Mouse (Mus musculus): ENCODE measurements around the gene Gm9936.
A peak's percentile ranks its signal among the peaks of the same experiment; 100 is the strongest.

Gm9936 gene

GRCm38 (mm10) chr5:114827427-114827826 is 31.1 kb downstream of the Gm9936 start:
- TF ChIP-seq CTCF (conservative IDR thresholded peaks at IDR 0.05; ENCODE audit: low read length) (no peak), NANOG (IDR thresholded peaks at IDR 0.05; ENCODE audit: borderline replicate concordance, low read length) (no peak), POU5F1 (IDR thresholded peaks at IDR 0.05; ENCODE audit: borderline replicate concordance, low read length) (no peak)
- Histone ChIP-seq H3K9me3 (ENCODE audit: low read length) (peaks cover 5% of the 10 kb centered on the region), H3K4me3 (replicated peaks; ENCODE audit: low read length) (no peak overlapping the region), H3K4me1 (replicated peaks; ENCODE audit: low read depth, low read length) (peaks cover 29% of the 10 kb centered on the region), H3K36me3 (ENCODE audit: insufficient read depth, low read length) (peaks cover 4% of the 10 kb centered on the region), H3K27me3 (ENCODE audit: insufficient read depth, low read length) (no peaks in the 10 kb centered on the region)

DNA sequence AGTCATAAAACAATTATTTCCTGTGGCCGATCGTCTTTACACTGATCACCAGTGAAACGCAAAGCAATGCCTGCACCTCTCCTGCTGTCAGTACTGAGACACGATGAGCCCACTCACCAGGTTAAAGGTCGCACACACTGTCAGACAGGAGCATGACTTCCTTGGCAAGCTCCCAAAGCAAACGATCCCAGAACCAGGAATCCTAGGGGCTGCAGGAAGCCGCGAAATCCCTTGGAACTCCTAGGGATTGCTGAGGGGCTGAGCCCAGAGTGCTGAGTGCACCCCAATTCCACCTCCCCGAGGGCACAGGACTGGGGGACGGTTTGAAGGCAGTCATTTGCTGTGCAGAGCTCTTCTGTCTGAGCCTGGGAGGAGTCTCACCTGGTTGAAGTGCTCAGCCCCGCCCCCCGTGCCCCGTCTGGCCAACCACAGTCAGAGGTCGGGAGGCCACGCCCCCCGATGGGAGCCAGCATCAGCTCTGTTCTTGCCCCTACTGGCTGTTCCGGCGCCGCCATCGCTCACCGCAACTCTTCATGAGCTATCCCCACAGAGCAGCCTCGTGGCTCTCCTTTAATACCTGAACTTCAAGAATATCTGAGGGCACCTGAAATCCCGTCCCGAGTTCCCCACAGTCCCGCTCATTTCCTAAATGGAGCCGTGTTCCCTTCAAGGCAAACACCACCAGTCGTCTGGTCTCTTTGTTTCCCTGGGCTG is 32.3 kb downstream of the Gm9936 start:
- Histone ChIP-seq H3K36me3 (ENCODE audit: insufficient read depth, low read length) (peaks cover 16% of the 10 kb centered on the region), H3K4me3 (replicated peaks; ENCODE audit: low read length) (peak overlapping the region; percentile 76), H3K27me3 (ENCODE audit: insufficient read depth, low read length) (no peaks in the 10 kb centered on the region), H3K4me1 (replicated peaks; ENCODE audit: low read depth, low read length) (peaks cover 29% of the 10 kb centered on the region), H3K9me3 (ENCODE audit: low read length) (peaks cover 18% of the 10 kb centered on the region)
- TF ChIP-seq CTCF (conservative IDR thresholded peaks at IDR 0.05; ENCODE audit: low read length): no peak
- TF ChIP-seq NANOG (IDR thresholded peaks at IDR 0.05; ENCODE audit: borderline replicate concordance, low read length): no peak
- TF ChIP-seq POU5F1 (IDR thresholded peaks at IDR 0.05; ENCODE audit: borderline replicate concordance, low read length): no peak

GRCm38 (mm10) chr5:114824197-114824596 is 34.3 kb downstream of the Gm9936 start:
- TF ChIP-seq POU5F1 (IDR thresholded peaks at IDR 0.05; ENCODE audit: borderline replicate concordance, low read length) (no peak), NANOG (IDR thresholded peaks at IDR 0.05; ENCODE audit: borderline replicate concordance, low read length) (no peak), CTCF (conservative IDR thresholded peaks at IDR 0.05; ENCODE audit: low read length) (peak; percentile 85)
- peaks cover 23% of the 10 kb centered on the region for H3K36me3 ChIP-seq (ENCODE audit: insufficient read depth, low read length)
- peaks cover 30% of the 10 kb centered on the region for H3K9me3 ChIP-seq (ENCODE audit: low read length)
- H3K4me3 ChIP-seq (replicated peaks; ENCODE audit: low read length): peak overlapping the region; percentile 50
- H3K4me1 ChIP-seq (replicated peaks; ENCODE audit: low read depth, low read length): peaks cover 32% of the 10 kb centered on the region
- no peaks in the 10 kb centered on the region for H3K27me3 ChIP-seq (ENCODE audit: insufficient read depth, low read length)

DNA sequence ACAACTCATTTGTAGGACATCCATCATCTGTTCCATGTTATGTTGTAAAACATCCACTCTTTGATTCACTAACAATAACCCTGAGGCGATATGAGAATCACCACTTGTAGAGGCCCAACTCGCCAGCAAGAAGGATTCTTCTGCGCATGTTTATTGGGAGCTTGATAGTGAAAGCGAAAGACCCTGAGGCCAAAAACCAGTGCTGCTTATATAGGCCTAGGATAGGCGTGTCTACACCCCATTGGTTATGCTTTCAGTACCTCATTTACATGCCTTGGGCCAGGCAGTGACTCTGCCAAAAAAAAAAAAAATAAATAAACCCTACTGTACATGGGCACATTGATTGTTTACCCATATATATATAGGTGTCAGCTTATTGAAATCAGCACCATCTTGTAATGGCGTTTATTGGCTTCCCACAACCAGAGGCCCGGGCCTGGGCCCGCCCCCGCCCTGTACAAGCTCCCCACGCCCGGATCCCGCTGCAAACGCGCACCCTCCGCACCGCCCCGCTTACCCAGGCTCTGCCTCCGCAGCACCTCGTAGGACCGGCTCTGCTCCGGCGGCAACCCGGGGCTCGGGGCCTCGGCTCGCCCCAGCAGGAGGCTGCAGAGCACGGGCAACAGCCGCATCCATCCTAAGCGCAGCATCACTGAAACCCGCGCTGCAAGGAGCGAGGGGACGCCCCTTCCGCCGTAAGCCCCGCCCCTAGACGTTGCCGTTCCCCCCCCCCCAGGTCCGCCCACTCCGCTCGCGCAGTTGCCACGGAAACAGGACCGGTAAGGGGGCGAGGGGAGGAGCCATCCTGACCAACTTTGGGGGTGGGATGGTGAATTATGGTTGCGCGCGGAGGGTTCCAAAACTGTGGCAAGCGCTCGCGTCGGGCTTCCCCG is 35.4 kb downstream of the Gm9936 start, which contains the start of gene 1500011B03Rik:
1500011B03Rik (minus strand) TSS at position 673 of the 893 bp plus-strand sequence.
- no peaks in the 10 kb centered on the region for H3K27me3 ChIP-seq (ENCODE audit: insufficient read depth, low read length)

GRCm38 (mm10) chr5:114818124-114818523 is 40.4 kb downstream of the Gm9936 start:
- Histone ChIP-seq H3K27me3 (ENCODE audit: insufficient read depth, low read length) (no peaks in the 10 kb centered on the region), H3K9me3 (ENCODE audit: low read length) (peaks cover 40% of the 10 kb centered on the region), H3K4me1 (replicated peaks; ENCODE audit: low read depth, low read length) (peaks cover 29% of the 10 kb centered on the region), H3K36me3 (ENCODE audit: insufficient read depth, low read length) (peaks cover 28% of the 10 kb centered on the region), H3K4me3 (replicated peaks; ENCODE audit: low read length) (peak overlapping the region; percentile 52)
- TF ChIP-seq NANOG (IDR thresholded peaks at IDR 0.05; ENCODE audit: borderline replicate concordance, low read length) (no peak), CTCF (conservative IDR thresholded peaks at IDR 0.05; ENCODE audit: low read length) (no peak), POU5F1 (IDR thresholded peaks at IDR 0.05; ENCODE audit: borderline replicate concordance, low read length) (no peak)

More for the DNA sequence above, 35.4 kb downstream of the Gm9936 start, which contains the start of gene 1500011B03Rik:
- TF ChIP-seq CTCF (conservative IDR thresholded peaks at IDR 0.05; ENCODE audit: low read length) (no peak), POU5F1 (IDR thresholded peaks at IDR 0.05; ENCODE audit: borderline replicate concordance, low read length) (no peak), NANOG (IDR thresholded peaks at IDR 0.05; ENCODE audit: borderline replicate concordance, low read length) (no peak)
- Histone ChIP-seq H3K9me3 (ENCODE audit: low read length) (peaks cover 30% of the 10 kb centered on the region), H3K4me3 (replicated peaks; ENCODE audit: low read length) (peak within 1 kb of the TSS; percentile 89), H3K36me3 (ENCODE audit: insufficient read depth, low read length) (peaks cover 23% of the 10 kb centered on the region), H3K4me1 (replicated peaks; ENCODE audit: low read depth, low read length) (peaks cover 40% of the 10 kb centered on the region)

DNA sequence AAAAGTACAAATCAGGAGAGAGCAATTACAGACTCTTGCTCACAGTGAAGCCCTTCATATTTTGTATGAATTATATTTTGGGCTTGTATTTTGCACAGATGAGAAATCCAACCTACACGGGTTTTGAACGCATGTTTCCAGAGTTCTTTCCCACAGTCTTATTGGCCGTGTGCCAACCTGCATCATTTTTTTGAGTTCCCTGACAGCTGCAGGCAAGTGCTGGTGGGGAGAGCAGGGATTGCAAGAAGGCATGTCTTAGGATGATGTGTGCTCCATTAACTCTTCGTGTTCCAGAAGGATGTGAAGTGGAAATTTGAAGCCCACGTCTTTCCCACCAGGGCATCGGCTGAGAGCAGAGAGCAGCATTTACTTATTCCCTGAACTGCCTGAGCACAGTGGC is 41.9 kb downstream of the Gm9936 start:
- H3K36me3 ChIP-seq (ENCODE audit: insufficient read depth, low read length): peaks cover 30% of the 10 kb centered on the region
- H3K4me3 ChIP-seq (replicated peaks; ENCODE audit: low read length): no peak overlapping the region
- TF ChIP-seq POU5F1 (IDR thresholded peaks at IDR 0.05; ENCODE audit: borderline replicate concordance, low read length) (no peak), NANOG (IDR thresholded peaks at IDR 0.05; ENCODE audit: borderline replicate concordance, low read length) (no peak), CTCF (conservative IDR thresholded peaks at IDR 0.05; ENCODE audit: low read length) (no peak)
- H3K4me1 ChIP-seq (replicated peaks; ENCODE audit: low read depth, low read length): peaks cover 41% of the 10 kb centered on the region
- peaks cover 27% of the 10 kb centered on the region for H3K9me3 ChIP-seq (ENCODE audit: low read length)
- no peaks in the 10 kb centered on the region for H3K27me3 ChIP-seq (ENCODE audit: insufficient read depth, low read length)

- H3K4me3 ChIP-seq (replicated peaks; ENCODE audit: low read length): peak overlapping the region; percentile 96
These were observed 44.8 kb downstream of the Gm9936 start for GRCm38 (mm10) chr5:114813525-114814181.

More at GRCm38 (mm10) chr5:114813525-114814181, 44.8 kb downstream of the Gm9936 start:
- Histone ChIP-seq H3K4me1 (replicated peaks; ENCODE audit: low read depth, low read length) (peaks cover 57% of the 10 kb centered on the region), H3K9me3 (ENCODE audit: low read length) (peaks cover 10% of the 10 kb centered on the region; the same call in 1 of the 2 replicates), H3K36me3 (ENCODE audit: insufficient read depth, low read length) (peaks cover 48% of the 10 kb centered on the region), H3K27me3 (ENCODE audit: insufficient read depth, low read length) (no peaks in the 10 kb centered on the region)
- no peak for TF ChIP-seq CTCF (conservative IDR thresholded peaks at IDR 0.05; ENCODE audit: low read length)
- TF ChIP-seq POU5F1 (IDR thresholded peaks at IDR 0.05; ENCODE audit: borderline replicate concordance, low read length): no peak
- TF ChIP-seq NANOG (IDR thresholded peaks at IDR 0.05; ENCODE audit: borderline replicate concordance, low read length): no peak
